Mouse (Mus musculus) bone marrow, adult 2 months (tissue): ENCODE results near the gene Pakap. TPM values are rescaled to one million over a fixed set of nuclear protein-coding genes. Genes with fewer than 3 reads are reported as not detected.

Experiments
- H3K27ac ChIP-seq: fragments of 200-500 bp; 2 replicates; pipeline ENCODE4 v1.5.1; 2012; ENCODE audit warnings: low read depth, mild to moderate bottlenecking, control low read depth, inconsistent platforms, low read length; ENCODE audit not compliant: control insufficient read depth, poor library complexity, insufficient read depth
- H3K4me1 ChIP-seq: fragments of 200-500 bp; 2 replicates; pipeline ENCODE4 v1.6.1; 2011; ENCODE audit warnings: low read length; ENCODE audit not compliant: control insufficient read depth, insufficient read depth
- H3K4me3 ChIP-seq: fragments of 200-500 bp; replicated peaks from 2 replicates; pipeline ENCODE3; 2011; ENCODE audit warnings: mild to moderate bottlenecking, low read depth, low read length, control low read depth; ENCODE audit not compliant: control insufficient read depth
- CTCF ChIP-seq: fragments of 200-500 bp; IDR thresholded peaks from 2 replicates; pipeline ENCODE4 v1.5.1; 2011; ENCODE audit warnings: low read length, control low read depth; ENCODE audit not compliant: control insufficient read depth, insufficient read depth
- POLR2A ChIP-seq: fragments of 200-500 bp; IDR thresholded peaks from 2 replicates; pipeline ENCODE4 v1.6.1; 2011; ENCODE audit warnings: low read depth, mild to moderate bottlenecking, control low read depth, low read length, borderline replicate concordance; ENCODE audit not compliant: control insufficient read depth
- WGBS: fragments of 180-500 bp; shearing (Covaris S2); methylation state at CpG from one replicate; pipeline ENCODE4 v1.1.7; 2018; 5-methylcytosine and 5-hydroxymethylcytosine counted together
- polyA plus RNA-seq: library from polyadenylated mRNA; stranded (reverse); fragments of >200 nt; gene quantifications from 2 replicates; pipeline ENCODE4 v1.2.4, GENCODE M21; 2011; ENCODE audit warnings: low replicate concordance; ENCODE audit not compliant: missing spikeins, insufficient read depth, insufficient read length

Gene Pakap
- polyA plus RNA-seq, 1 experiment: 1.9 TPM

DNA sequence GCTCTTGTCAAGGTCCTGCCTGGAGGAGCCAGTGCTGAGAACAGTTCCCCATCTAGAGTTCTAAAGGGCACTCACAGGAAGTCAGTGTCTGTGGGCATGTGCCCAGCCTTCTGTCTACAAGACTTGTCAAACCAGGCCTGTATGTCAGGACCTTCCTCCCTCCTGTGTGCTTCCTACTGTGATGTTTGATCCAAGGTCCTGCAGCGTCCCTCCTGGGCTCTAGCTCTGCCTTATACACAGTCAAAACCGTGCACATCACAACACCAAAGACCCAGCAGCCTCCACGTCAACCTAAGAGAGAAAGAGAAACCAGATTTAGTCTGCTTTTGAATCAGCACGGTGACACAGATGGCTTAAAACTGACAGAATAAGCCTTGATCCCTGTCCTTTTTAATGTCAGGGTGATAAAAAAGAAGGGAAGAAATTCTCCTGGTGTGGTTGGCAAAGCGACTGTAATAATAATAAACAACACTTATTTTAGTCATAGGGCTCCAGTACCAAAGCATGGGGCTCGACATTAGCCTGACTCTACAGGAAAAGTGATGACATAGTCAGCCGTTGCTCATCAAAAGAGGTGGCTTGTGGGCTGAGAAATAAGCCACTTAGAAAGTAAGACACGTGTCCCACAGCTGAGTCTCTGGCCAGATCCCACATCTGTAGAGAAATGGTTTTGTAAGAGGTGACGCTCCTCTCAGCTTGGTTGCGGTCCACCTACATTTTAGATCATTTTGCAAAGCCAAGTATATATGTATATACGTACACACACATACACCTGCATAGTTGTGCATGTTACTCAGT, 163.0 kb downstream of the Pakap start:
- H3K27ac ChIP-seq: no peak overlapping the region

DNA sequence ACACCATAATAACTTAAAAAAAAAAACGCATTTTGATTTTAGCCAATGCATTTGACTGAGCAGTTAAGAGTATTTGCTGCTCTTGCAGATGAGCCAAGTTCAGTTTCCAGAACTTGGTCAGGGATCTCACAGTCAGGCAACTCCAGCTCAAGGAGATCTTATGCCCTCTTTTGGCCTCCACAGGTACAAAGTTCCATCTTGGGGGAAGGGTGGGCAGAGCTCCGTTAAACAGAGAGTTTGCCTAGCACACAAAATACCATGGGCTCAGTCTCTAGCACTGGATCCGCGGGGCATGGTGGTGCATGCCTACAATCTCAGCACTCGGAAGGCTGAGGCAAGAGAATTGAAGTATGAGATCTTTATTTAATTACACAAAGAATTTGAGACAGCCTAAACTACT, 164.4 kb downstream of the Pakap start:
- H3K4me3 ChIP-seq: no peak overlapping the region
- WGBS: 87% methylated on average over 5 of the region's 5 CpGs
- TF ChIP-seq CTCF (no peak), POLR2A (no peak)
- no peak overlapping the region for H3K27ac ChIP-seq
- H3K4me1 ChIP-seq: peaks cover 1% of the 10 kb centered on the region; the same call in 1 of the 2 replicates

More for the DNA sequence above, 163.0 kb downstream of the Pakap start:
- Histone ChIP-seq H3K4me1 (peaks cover 3% of the 10 kb centered on the region; the same call in 1 of the 2 replicates), H3K4me3 (no peak overlapping the region)
- WGBS: 55% methylated on average over 11 of the region's 11 CpGs
- TF ChIP-seq POLR2A: no peak
- no peak for TF ChIP-seq CTCF

DNA sequence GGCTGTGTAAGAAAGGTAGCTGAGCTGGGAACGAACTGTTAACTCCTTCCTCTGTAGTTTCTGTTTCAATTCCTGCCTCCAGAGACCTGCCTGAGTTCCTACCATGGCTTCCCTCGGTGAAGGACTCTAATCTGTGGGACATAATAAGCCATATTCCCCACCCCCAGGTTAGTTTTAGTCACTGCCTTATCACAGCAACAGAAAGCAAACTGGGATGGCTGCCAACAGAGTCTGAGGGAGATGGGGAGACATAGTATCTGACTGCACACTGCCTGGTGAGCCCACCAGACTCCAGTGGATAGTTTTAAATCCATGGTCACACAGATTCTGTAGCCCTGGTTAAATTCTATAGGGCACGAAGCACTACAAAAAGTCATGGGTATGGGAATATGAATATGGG, 165.5 kb downstream of the Pakap start:
- Histone ChIP-seq H3K27ac (no peak overlapping the region), H3K4me3 (no peak overlapping the region), H3K4me1 (peaks cover 1% of the 10 kb centered on the region; the same call in 1 of the 2 replicates)
- 55% methylated on average over 3 of the region's 3 CpGs for WGBS
- no peak for TF ChIP-seq POLR2A
- TF ChIP-seq CTCF: no peak

DNA sequence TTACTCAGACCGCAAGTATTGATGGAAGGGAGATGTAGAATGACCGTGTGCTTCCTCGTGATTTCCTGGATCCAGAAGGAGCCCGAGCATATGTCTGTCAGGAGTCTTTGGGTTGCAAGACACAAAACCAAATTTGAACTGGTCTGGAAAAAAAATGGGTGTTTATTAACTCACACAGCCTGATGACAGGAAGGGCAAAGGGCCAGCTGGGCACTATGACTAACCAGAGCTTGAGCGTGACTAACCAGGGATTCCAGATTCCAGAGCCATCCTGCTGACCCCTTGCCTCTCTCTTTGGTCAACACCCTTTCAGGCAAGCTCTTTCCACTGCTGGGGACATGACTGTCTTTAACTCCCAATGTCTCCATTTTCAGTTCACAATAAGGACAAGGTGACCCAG, 167.4 kb downstream of the Pakap start:
- H3K27ac ChIP-seq: no peak overlapping the region
- H3K4me3 ChIP-seq: no peak overlapping the region
- H3K4me1 ChIP-seq: peaks cover 1% of the 10 kb centered on the region; the same call in 1 of the 2 replicates
- 78% methylated on average over 5 of the region's 5 CpGs for WGBS
- TF ChIP-seq CTCF (no peak), POLR2A (no peak)

DNA sequence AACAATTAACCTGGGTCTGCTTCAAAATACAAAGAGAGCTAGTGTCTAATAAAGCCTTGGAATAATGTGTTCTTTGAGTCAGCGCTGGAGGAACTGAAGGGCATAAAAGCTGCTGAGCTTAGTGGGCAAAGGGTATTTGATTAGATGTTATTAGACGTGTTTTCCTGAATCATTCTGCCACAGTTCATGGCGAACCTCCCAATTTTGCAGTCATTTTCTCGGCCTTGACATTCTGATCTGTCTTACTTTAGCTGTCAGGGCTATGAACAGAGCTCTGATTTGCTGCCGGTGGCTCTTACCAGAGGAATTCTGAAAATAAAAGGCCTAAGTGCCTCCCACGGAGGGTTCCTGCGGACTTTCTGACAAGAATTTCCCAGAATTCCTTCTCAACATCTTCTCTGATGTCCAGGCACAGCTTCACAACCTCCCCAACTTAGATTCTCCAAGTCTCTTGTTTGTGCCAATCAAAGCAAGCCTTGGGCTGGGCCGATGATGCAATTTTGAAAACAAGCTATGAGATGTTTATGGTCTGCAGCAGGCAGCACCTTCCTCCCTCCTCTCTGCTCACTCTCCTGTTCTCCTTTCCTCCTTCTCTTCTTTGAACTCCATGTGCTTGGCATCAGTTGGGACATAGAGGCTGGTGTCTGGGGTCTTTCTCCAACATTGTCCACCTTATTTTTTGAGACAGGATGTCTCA, 171.0 kb downstream of the Pakap start:
- Histone ChIP-seq H3K27ac (no peak overlapping the region), H3K4me1 (no peaks in the 10 kb centered on the region), H3K4me3 (no peak overlapping the region)
- 74% methylated on average over 8 of the region's 8 CpGs for WGBS
- TF ChIP-seq CTCF: no peak
- no peak for TF ChIP-seq POLR2A

DNA sequence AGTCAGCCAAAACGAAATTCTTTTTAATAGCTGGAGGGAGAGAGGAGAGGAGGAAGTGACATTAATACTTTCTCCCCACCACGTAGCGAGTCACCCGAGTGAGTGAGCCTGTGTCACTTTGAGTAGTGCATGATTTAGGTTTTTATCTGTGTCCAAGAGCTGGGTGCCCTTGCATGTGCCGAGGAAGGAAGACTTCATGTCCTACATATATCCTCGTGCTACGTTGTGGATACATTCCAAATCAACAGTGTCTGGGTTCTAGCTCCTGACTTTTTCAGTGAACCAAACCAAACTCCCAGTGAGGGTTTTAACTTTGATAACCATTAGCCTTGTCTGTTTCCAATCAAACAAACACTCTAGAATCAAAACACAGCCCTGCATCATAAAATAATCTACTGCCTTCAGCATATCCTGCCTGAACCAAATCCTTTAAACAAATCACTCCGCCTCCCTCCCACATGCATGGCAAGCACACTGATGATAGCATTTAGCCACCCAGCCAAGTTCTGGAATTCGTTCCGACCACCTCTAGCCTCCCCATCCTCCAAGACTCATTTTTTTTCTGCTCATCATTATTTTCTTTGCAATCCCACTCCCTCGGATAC, 175.4 kb downstream of the Pakap start:
- Histone ChIP-seq H3K27ac (no peak overlapping the region), H3K4me3 (no peak overlapping the region), H3K4me1 (no peaks in the 10 kb centered on the region)
- TF ChIP-seq POLR2A (no peak), CTCF (no peak)
- 52% methylated on average over 11 of the region's 11 CpGs for WGBS

DNA sequence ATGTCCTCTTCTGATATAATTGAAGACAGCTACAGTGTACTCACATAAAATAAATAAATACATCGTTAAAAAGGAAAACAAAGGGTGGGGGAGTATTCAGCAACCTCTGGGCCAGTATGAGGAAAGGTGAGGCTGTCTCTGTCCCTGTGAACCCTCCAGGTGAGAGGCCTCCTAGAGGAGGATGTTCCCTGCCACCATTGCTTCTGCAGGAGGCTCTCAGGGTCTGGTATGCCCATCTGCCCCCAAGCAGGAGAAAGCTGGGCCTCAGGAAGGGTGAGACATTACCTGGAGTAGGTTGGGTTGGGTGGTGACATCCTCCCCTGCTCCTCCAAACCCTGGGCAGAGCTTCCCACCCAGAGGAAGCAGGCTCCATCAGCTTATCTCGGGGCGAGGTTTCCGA, 182.7 kb downstream of the Pakap start:
- H3K4me3 ChIP-seq: no peak overlapping the region
- no peak overlapping the region for H3K27ac ChIP-seq
- TF ChIP-seq CTCF: no peak
- no peak for TF ChIP-seq POLR2A
- H3K4me1 ChIP-seq: no peaks in the 10 kb centered on the region; the same call in 1 of the 2 replicates
- WGBS: 40% methylated on average over 4 of the region's 4 CpGs

DNA sequence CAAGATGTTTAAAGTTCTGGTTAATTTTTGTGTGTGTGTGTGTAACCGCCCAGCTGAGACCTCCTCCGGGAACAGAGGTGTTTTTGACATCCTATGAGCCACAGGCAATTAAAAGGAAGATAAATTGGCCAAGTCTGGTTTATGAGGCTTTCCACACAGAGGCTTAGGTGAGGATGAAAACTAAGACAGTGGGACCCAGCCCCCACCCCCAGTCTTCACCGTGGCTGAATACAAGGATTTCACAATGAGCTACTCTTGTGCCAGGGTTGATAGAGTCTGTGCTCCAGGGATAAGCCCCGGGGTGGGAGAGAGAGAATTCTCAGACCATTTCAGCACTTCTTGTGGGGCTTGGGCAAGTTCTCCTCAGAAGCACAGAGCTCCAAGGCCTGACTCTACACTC, 183.1 kb downstream of the Pakap start:
- TF ChIP-seq POLR2A (no peak), CTCF (no peak)
- no peak overlapping the region for H3K4me3 ChIP-seq
- H3K27ac ChIP-seq: no peak overlapping the region
- WGBS: 53% methylated on average over 4 of the region's 4 CpGs
- no peaks in the 10 kb centered on the region; the same call in 1 of the 2 replicates for H3K4me1 ChIP-seq
